Mouse (Mus musculus): ENCODE measurements around the gene Paip2b.
"Not testable (repeated sequence)": the region's sequence is repeated elsewhere in the genome, so short reads cannot be mapped to it uniquely, and the experiment has no call there.

- TF ChIP-seq CTCF, POLR2A (IDR thresholded peaks at IDR 0.05; ENCODE audit: extremely low read depth, insufficient read depth, low read length): not testable (repeated sequence)
Measured at GRCm38 (mm10) chr6:83790533-83790932, 41.0 kb downstream of the Paip2b start.

All from cortical plate, adult 2 months (tissue).